Mouse (Mus musculus) ES-CJ7 (cell line): ENCODE results near the gene Whamm.

Experiments used
- DNase-seq: peaks from one replicate; pipeline ENCODE4 v3.0.0; 2011; ENCODE audit warnings: low read depth, low spot score

The Whamm gene

DNA sequence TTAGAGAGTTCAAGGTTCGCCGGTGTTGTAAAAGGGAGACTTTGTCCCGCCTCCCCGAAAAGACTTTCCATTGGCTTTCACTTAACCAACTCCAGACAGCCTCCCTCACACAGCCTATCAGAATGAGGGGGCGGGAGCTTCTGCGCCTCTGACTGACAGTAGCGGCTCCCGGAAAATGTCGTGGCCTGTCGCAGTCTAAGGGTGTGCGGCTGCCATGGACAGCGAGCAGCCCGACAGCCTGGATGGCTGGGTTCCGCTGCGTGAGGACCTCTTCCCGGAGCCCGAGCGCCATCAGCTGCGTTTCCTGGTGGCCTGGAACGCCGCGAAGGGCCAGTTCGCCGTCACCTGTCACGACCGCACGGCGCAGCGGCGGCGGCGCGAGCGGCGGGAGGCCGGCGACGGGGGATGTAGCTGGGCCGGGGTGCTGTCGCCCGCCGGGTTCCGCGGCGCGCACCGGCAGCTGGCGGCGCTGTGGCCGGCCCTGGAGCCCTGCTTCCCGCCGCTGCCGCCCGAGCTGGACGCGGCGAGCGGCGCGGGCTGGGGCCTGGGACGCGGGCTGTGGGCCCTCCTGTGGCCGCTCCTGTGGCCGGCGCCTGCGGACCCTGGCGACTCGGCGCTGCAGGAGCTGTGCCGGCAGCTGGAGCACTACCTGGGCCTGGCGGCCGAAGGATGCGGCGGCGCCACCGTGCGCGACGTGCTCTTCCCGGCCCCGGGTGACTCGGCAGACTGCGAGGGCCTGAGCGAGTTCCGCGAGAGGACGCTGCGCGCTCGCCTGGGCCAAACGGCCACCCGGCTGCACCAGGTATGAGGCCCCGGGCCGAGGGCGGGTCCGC, at the start of gene Whamm:
TSS of gene Whamm (plus strand) at position 159 of the 833 bp plus-strand sequence.
- peak; percentile 96 for DNase-seq

DNA sequence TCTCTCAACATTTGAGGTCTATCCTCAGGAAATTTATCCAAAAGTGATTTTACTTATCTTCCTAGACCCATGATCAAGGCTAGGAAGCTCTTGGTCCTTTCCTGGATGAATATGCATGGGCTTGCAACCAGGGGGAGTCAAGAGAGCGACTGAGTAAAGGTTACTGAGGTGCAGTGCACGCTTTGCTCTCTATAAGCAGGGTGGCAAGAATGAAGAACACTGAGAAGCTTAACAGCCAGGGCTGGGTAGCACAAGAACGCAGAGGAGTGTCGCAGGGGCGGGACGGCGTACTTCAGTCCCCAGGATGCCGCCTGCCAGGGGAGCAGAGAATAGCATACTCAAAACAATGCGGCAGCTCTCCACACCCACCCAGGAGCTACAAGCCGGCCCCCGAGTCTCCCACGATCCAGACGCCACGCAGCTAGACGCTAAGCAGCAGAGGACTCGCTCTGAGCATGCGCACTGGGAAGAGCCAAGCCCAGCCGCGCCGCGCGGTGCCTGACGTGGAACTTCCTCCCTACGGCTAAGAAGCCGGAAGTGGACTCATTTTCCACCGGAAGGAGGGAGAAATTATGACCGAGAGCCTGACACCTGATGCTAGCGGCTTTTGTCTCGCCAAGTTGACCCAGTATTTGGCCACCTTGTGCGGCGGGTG, 47.9 kb upstream of the Whamm start:
- DNase-seq: peak; percentile 95

DNA sequence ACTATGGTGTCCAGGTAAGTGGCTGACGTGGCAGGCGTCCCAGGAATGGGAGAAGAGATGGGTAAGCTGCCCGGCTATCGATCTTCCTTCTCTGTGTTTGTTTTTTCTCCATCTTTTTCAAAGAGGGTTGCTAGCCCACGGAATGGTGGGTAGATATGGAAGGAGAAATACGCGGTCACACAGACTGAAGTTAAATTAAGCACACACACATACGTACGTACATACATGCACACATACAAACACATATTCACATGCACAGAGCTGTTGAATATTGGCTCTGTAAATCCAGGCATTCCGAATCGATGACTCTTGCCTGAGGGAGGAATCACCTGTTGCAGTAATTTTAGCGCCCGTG, 47.4 kb upstream of the Whamm start:
- no peak for DNase-seq

DNA sequence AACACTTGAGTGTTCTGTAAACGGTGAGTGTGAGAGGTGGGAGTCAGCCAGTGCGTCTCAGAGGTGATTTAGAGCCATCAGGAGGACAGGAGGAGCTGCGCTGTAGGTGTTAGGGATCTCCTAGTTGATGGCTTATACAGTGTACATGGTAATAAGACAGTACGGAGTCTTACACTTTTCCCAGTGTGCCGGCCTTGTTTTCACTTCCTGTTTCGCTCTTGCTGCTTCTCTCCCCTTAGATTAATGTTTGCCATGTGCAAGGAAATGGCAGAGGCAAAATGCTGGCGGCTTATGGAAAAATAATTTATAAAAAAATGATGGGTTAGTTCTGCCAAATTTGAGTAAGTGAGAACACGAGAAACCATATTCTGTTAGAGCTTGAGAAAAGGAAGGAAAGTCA, 42.1 kb upstream of the Whamm start:
- DNase-seq: no peak

DNA sequence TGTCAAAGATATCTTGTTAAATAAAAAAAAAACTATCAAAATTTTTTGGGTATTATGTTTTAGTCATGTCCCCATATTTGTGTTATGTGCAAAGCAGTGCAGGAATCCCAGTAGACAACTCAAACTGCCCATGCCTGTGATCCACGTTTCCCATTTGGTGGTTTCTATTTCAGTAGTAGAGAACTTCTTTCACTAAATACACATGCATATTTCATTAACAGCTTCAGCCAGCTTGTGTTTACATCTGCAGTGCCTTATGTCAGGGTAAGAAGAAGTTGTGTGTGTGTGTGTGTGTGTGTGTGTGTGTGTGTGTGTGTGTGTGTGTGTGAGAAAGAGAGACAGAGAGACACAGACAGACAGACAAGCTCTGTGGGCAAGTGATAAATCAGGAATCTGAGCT, 39.6 kb upstream of the Whamm start:
- no peak for DNase-seq

DNA sequence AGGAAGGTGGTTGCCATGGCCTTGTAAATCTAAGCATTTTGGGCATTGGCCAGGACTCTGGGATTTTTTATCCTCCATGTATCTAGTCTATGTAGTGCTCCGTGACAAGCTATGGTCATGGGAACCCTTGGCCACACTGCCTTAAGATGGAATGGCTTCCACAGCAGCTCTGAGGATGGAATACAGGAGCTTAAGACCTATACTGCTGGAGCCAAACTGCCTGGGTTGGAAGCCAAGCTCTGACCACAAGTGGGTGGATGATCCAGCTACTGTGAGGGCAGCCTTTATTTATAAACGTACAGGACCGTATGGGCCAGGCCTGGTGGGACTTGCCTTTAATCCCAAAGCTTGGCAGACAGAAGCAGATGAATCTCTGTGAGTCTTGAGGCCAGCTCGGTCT, 34.6 kb upstream of the Whamm start:
- DNase-seq: no peak

DNA sequence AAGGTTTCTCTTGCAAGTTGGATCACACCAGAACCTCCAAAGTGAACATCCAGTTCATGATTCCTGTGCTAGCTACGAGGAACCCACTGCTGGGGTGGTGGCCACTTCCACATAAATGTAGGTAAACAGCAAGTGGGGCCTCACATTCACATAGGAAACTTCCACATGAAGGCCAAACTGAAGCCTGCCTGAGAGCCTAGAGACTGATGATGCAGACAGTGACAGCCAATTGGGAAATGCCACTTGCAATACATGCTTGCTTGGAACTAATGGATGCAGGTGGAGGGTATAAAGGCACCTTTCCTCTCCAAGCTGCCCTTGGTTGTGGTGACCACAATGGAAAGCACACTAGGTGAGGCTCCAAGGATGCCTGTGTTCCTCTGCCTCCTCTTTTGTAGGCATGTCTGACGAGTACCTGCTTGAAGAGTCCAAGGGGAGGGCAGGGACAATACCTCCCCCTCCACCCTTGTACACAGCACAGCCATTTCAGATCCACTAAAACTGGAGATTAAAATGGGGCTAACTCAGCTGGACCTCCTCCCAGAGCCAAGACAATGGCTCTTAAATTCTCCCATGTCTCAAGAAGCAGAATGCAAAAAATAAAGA, 32.9 kb upstream of the Whamm start:
- DNase-seq: peak; percentile 31

DNA sequence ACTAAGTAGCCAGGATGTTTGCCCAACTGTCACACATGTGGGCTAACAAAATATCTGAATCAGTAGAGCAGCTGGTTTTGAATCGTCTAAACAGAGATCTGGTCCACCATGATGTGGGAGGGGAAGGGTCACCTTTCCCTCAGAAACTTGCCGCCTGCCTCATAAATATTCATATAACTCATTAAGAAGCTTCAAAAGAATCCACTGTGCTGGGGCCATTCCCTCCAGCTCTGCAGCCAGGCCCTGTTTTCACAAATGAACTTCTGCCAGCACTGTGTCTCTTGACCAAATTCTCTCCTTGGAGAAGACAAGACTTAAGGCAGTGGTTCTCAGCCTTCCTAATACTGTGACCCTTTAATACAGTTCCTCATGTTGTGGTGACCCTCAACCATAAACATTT, 31.5 kb upstream of the Whamm start:
- DNase-seq: no peak

DNA sequence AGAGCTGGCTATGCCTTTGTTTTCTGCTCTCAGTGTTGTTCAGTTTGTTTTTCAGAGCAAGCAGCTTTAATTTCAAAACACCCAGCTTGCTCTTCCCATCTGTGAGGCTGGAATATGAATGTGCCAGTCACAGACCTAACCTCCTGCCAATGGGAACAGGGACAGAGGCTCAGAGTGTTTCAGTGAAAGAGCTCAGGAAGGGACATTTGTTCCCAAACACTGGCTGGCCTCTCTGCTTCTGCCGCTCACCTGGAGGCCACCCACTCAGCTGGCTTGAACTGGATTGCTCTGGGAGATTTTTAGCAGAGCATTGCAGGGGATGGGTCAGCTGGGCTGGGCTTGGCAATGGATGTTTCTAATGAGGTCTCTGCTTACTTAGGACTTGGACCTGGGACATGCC, 30.1 kb upstream of the Whamm start:
- no peak for DNase-seq

DNA sequence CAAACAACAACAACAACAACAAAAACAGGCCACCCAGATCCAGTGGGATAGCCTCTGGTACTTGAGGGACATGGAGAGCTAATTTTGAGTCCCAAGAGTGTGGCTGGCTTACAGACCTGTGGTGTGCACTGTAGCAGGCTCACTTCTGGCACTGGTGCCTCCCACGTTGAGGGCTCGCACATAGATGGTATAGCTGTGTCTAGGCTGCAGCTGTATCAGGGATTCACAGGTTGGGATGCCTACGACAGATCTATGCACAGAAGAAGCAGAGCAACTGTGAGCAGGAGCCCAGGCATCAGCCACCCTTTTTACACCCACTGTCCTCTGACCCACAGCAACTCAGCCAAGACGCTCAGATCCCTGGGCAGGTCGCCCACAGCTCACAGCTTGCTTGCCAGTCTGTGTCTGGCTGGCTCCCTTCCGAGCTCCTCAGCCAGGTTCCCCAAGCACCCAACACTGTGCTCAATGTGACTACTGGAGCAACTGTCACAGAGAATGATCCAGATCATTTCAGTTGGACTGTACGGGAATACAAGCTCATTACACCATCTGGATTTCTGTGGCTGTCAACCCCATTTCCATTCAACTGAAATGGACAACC, 29.0 kb upstream of the Whamm start:
- no peak for DNase-seq

DNA sequence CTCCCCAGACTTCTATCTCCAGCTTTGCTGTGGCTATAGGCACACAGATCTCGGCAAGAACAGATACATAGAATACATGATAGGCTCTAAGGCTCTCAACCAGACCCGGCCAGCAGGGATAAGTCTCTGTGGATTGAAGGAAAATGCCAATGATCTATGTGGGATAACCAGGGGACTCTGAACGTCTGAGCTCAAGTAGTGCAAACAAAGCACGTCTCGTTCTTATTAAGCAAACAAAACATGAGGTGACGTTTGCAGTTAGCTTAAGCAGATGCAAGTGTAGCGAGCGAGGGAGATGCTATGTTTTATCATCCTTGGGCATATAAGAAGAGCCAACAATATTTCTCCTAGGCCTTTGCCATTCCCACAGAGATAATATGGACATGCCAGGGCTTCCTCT, 28.1 kb upstream of the Whamm start:
- no peak for DNase-seq

DNA sequence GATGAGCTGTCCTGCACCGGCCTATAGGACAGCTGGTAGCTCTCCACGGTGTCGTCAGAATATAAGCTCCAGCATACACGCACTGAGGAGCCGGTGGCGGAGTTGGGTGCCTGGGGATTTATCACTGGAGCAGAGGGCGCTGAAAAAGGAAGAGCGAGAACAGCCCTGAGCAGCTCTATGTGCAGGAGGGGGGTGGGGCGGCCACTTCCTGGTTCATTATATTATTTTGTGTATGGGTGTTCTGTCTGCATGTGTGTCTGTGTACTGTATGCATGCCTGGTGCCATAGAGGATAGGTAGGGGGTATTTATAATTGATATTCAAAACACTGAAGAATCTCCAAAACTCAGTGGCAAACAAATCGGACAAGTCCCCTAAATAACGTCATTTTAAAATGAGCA, 22.2 kb upstream of the Whamm start:
- no peak for DNase-seq

DNA sequence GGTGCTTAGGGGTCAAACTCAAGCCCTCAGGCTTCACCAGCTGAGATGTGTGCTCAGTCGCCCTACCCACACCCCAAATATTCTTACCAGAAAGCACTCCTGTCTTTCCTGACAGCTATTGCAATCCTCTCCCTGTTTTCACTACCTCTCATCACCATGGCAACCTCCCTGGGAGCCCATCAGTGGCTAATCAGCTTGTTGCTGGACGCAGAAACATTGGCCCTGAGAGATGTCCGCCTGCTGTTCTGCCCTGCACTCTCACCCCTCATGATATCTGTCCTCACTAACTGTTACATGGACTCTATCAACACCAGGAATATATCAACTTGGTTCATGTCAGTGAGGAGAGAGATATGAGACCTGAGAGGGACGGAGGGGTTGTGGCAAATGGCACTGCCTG, 17.5 kb upstream of the Whamm start:
- DNase-seq: no peak

DNA sequence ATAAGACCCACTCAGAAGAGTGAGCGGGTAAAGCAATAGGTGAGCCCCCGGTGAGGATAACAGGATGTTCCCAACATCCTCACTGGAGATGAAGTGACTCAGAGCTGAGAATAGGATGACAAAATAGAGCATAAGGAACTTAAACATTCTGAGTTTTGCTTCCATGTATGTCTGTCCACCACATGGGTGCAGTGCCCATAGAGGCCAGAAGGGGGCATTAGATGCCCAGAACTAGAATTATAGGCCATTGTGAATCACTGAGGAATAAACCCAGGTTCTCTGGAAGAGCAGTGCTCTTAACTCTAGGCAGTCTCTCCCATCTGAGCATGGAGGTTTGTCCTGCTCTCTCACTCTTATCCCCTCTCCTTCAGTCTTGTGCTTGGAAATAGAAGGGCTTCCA, 16.7 kb upstream of the Whamm start:
- DNase-seq: peak; percentile 62

DNA sequence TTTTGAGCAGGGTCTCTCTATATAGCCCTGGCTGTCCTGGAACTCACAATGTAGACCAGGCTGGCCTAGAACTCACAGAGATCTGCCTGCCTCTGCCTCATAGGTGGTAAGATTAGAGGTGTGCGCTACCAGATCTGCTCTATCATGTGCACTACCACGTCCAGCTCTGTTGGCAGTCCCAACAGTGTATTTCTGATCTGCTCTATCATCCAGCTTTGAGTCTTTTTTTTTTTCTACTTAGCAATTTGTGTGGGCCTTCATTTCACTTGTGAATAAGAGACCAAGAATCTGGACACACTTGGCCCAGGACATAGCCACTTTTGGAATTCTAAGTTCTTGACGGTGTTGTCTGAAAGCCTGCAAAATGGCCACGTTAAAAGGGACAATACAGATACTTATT, 14.2 kb upstream of the Whamm start:
- no peak for DNase-seq

DNA sequence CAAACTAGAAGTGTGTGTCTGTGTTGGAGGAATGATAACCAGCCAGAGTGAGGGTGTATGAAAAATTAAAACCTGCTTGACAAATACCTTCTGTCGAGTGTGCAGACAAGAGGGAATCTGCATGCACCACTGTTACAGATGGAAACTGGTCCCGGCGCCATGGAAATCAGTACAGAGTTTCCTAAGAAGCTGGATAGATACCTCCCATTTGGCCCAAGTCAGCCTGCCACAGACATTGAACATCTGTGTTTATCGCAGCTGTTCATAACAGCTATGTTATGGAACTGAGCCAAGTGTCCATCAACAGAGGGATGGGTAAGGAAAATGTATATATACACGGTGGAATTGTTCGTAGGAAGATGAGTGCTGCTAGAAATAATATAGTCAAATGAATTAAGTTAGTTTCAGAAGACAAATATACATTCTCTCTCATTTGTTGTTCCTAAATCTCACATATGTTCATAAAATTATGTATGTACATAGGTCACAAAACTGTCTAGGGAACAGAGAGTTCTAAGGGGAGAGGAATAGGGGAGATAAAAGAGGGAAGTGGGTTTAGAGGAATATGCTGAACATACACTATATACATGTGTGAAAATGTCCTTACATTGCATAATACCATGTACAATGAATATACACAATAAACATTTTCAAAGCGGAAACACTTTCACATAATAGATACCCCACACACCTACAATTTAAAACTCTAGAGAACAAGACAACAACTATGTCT, 13.6 kb upstream of the Whamm start:
- no peak for DNase-seq

DNA sequence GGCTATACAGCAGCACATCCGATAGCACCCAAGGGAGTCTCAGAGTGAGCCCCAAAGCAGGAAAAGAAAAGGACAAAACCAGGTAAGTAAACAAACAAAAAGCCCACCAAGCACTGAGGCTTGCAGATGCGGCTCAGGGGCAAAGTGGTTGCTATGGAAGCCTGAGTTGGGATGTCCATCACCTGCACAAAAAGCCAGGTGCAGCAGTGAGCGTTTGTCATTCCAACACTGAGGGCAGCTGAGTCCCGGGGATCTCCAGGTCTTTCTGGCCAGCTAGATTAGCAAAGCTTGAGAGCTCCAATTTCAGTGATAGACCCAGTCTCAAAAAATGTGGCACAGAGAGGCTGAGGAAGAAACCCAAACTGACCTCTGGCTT, 13.1 kb upstream of the Whamm start:
- no peak for DNase-seq

DNA sequence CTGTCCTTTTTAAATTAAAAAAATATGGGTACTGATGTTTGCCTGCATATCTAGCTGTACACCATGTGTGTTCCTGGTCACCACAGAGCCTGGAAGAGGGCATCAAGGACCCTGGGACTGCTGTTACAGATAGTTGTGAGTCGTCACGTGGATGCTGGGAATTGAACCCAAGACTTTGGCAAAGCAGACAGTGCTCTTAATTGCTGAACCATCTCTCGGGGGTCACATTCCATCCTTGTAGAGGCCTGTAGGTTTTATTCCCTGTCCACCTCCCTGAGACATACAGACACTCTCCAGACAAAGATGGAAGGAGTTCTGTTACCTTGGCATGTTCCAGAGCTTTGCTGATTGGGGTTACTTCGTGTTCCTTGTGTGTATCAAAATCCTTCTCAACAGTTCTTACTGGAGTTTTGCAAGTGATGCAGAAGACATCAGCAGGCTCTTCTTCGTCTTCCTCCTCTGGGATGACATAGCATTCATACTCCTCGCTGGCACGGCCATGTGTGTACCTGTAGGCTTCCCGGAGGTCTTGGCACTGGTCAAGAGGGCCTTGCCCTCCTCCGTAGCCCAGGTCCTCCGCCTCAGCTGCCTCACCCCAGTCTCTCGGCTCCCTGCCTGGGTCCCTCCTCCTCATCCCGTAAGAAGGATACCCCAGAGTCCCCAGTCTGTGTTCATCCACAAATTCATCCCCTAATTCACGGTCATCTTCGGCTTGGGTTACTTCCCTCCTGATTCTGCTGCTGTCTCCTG, 11.7 kb upstream of the Whamm start:
- no peak for DNase-seq

DNA sequence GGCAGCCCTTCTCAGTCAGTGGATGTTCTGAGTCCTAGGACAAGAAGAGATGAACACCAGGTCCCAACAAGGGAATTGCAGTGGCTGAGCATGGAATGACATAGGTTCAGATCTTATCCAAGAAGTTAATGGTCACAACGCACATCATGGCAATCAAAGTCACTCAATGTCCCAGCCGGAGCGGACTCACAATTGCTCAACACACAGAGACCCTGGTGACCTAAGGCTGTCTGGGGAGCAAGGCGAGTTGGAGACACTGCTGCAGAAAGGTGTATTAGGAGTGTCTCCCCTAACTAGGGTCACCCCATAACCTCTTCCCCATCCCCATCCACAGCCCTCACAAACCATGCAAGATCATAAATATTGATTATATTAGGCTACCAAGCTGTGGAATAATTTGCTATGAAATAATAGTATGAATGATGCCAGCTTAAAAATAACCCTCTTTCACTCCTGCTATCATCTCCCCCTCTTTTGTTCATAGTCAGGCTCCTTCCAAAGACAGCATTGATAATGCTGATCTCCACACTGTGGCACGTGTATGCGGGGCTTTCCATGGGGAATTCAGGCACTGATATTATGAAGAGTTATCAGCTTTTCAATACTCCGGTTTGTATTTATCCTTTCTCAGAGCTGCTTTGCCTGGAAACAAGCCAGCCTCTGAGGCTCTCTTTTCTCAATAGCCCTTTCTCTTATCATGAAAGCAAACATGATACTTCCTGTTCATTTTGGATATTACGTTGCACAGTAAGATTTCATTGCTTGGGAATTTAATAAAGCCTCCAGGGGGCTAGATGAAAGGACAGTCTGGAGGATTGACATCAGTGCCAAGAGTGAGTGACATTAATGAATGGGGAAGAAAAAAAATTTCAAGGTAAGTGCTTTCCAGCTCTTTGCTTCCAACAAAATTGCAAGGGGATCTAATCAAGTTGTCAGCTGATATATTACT, 10.7 kb upstream of the Whamm start:
- DNase-seq: no peak

DNA sequence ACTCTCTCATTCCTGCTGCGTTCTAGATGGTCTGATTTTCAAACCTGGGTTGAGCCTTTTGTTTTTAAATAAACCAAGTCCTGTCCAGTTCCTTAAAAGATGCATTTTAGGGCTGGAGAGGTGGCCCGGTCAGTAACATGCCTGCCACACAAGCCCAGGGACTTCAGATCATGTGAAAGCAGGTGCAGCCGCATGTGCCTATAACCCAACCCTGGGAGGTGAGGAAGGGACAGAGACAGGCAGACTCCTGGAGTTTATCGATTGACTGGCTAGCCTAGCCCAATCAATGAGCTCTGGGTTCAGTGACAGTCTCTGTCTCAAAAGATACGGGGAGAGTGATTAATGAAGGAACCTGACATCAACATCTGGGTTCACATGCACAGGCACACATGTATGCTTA, 9.9 kb upstream of the Whamm start:
- no peak for DNase-seq
